Mouse (Mus musculus) NIH3T3 (cell line): Measurements from ENCODE around the gene Gm6358.
"Not testable (repeated sequence)": the region's sequence is repeated elsewhere in the genome, so short reads cannot be mapped to it uniquely, and the experiment has no call there.

Experiments used
- DNase-seq: peaks from one replicate; pipeline ENCODE4 v3.0.0-alpha.2; 2012; ENCODE audit warnings: low read depth

Gene Gm6358

DNA sequence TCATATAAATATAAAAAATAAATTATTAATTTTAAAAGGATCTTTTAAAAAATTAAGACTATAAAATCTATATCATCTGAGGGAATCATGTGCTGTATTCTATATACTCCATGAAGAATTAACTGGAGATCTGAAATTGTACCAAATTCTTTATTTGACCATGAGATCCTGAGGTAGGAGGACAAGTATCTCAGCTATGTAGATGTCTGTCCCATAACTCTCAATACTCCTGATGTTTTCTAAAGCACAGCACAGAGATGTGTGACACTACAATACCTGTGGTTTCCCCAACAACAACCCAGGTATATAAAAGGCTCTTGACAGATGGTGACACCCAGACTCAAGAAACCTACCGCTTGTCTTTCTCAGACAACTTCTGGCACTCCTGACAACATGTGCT is at the start of gene Gm6358:
Gene Gm6358 (plus strand): TSS at position 301 of the 400 bp plus-strand sequence.
- DNase-seq, result no peak

DNA sequence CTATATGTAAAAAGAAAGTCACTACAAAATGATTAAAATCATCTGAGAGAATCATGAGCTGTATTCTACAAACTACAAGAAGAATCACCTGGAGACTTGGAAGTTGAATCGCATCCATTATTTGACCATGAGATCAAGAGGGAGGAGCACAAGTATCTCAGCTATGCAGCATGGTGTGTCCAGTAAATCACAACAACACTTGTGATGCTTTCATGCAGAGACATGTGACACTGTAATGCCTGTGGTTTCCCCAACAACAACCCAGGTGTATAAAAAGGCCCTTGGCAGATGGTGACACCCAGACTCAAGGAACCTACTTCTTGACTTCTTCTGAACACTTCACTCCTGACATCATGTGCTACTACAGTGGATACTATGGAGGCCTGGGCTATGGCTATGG is 10.1 kb downstream of the Gm6358 start, which contains the start of gene Gm10061:
Gene Gm10061 (plus strand): TSS at position 301 of the 400 bp plus-strand sequence.
- no peak for DNase-seq

DNA sequence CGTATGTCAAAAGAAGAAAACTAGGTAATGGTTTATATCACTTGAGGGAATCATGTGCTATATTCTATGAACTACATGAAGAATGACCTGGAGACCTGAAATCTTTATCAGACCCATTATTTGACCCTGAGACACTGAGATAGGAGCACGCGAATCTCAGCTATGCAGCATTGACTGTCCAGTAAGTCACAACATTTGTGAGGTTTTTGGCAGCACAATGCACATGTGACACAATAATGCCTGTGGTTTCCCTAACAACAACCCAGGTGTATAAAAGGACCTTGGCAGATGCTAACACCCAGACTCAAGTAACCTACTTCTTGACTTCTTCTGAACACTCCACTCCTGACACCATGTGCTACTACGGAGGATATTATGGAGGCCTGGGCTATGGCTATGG is 17.0 kb downstream of the Gm6358 start, which contains the start of gene Gm9789:
Gene Gm9789 (plus strand): TSS at position 301 of the 400 bp plus-strand sequence.
- no peak for DNase-seq

DNA sequence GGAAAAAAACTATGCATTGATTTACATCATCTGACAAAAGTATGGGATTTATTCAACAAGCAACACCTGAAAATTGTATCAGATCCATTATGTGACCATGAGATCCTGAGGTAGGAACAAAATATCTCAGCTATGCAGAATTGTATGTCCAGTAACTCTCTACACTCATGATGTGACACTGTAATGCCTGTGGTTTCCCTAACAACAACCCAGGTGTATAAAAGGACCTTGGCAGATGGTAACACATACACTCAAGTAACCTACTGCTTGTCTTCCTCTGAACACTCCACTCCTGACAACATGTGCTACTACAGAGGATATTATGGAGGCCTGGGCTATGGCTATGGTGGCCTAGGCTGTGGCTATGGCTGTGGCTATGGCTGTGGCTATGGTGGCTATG is 28.5 kb downstream of the Gm6358 start, which contains the start of gene Gm7735:
Gene Gm7735 (plus strand): TSS at position 301 of the 400 bp plus-strand sequence.
- not testable (repeated sequence) for DNase-seq

DNA sequence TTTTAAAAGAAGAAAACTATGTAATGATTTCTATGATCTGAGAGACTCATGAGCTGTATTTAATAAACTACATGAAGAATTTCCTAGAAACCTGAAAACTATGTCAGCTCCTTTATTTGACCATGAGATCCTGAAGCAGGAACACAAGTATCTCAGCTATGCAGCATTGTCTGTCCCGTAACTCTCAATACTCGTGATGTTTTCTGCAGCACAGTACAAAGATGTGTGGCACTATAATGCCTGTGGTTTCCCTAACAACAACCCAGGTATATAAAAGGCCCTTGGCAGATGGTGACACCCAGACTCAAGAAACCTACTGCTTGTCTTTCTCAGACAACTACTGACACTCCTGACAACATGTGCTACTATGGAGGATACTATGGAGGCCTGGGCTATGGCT is 33.8 kb downstream of the Gm6358 start, which contains the start of gene 1110057P08Rik:
Gene 1110057P08Rik (plus strand): TSS at position 301 of the 400 bp plus-strand sequence.
- no peak for DNase-seq

DNA sequence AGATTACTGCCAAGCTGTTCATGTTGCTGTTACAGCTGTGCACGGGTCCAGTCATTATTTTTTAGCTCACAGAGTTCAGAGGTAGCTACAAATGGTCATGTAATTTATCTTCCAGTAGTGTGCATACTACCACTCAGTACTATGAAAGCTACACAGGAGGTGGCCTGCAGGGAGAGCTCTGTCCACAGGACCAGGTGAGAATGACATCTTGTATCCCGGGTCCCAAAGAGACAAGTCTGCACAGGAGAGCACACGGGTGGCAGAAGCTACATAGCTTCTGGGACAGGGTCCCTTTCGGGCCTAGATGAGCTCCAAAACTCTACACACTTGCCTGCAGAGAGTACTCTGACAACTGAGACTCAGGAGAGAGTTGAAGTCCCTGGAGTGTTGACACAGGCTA is 48.0 kb downstream of the Gm6358 start:
- no peak for DNase-seq
